Mouse (Mus musculus): Measurements from ENCODE around the gene Ly6g5c. TPM values are rescaled to one million over a fixed set of nuclear protein-coding genes. Genes with fewer than 3 reads are reported as not detected.

Ly6g5c gene
- polyA plus RNA-seq, 1 experiment from 2014 or later = not detected

DNA sequence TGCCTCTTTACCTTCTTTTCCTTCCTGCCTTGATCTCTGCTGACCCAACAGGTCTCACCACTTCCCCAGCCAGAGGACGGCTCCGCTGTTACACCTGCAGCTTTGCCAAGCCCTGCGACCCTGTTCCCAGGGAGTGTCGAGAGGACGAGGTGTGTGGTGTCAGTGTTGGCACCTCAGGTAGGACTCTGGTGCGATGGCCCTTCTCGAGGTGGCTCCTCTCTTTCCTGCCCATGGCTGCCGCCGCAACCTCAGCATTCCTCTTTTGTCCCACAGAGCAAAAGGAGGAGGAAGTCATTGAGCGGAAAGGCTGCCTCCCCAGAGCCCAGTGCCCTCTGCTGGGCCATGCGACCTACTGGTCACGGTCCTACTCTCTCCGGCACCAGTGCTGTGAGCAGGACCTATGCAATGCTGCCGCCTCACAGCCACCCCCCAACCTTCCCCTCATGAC is 30.3 kb upstream of the Ly6g5c start, which contains the start of gene Ly6g6d:
Gene Ly6g6d, minus strand, starts transcription at position 280 of the 448 bp plus-strand sequence.
- ATAC-seq (ENCODE audit: insufficient read depth, low FRiP score, low TSS enrichment) (no peak), DNase-seq (ENCODE audit: low spot score) (peak; percentile 51)
- Histone ChIP-seq H3K27ac (ENCODE audit: low read depth, low read length) (no peak within 1 kb of the TSS), H3K9ac (ENCODE audit: low read length) (peak within 1 kb of the TSS; percentile 57), H3K4me3 (ENCODE audit: low read depth, low read length) (peak within 1 kb of the TSS; percentile 9), H3K36me3 (ENCODE audit: control insufficient read depth, insufficient read depth, low read length) (no peaks in the 10 kb centered on the region), H3K4me2 (ENCODE audit: low read depth) (peak within 1 kb of the TSS; percentile 42), H3K27me3 (ENCODE audit: control insufficient read depth, insufficient read depth, low read length) (no peaks in the 10 kb centered on the region), H3K9me3 (ENCODE audit: control insufficient read depth, low read length) (no peaks in the 10 kb centered on the region), H3K4me1 (ENCODE audit: control insufficient read depth, insufficient read depth, low read length) (peaks cover 9% of the 10 kb centered on the region)
- 10% methylated on average over 14 of the region's 14 CpGs for WGBS

DNA sequence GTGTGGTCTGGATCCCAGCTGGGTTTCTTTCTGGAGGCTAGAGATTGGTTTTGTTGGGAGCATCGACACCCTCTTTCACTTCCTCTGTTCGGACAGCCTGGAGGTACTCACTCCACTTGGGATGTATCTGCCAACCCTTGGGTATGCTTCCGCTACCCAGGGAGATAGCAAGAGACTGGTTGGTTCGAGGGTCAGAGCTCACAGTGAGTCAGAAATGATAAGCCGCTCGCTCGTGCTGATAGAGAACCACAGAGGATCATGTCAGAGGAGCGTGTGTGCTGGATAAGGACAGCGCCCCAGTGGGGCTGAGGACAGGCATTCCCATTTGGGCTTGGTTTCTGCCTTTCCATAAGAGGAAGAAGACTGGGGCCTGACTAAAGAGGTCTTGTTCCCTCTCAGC is 28.3 kb upstream of the Ly6g5c start:
- Histone ChIP-seq H3K27ac (ENCODE audit: low read depth, low read length) (no peak overlapping the region), H3K4me2 (ENCODE audit: low read depth) (no peak overlapping the region), H3K27me3 (ENCODE audit: control insufficient read depth, insufficient read depth, low read length) (no peaks in the 10 kb centered on the region), H3K4me1 (ENCODE audit: control insufficient read depth, insufficient read depth, low read length) (peaks cover 9% of the 10 kb centered on the region), H3K9me3 (ENCODE audit: control insufficient read depth, low read length) (no peaks in the 10 kb centered on the region), H3K4me3 (ENCODE audit: low read depth, low read length) (no peak overlapping the region), H3K36me3 (ENCODE audit: control insufficient read depth, insufficient read depth, low read length) (no peaks in the 10 kb centered on the region), H3K9ac (ENCODE audit: low read length) (no peak overlapping the region)
- WGBS = 75% methylated on average over 9 of the region's 9 CpGs
- ATAC-seq (ENCODE audit: insufficient read depth, low FRiP score, low TSS enrichment) (no peak), DNase-seq (ENCODE audit: low spot score) (no peak)

DNA sequence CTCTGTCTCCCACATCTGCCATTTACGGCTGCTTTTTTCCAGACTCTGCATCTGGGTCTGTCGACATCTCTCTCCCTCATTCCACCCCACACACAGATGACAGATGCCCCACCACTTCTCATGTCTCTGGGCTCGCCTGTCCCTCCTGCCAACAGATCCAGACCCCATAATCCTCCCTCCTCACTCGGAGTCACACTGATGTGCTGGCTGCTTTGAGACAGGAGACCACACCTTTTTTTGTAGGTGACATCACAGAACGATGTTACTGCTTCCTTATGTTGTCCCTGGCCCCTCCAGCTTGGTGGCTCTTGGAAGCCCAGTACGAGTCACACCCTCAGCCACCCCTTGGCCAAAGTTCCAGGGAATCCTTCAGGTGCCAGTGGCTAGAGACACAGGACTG is 27.8 kb upstream of the Ly6g5c start:
- no peak overlapping the region for H3K9ac ChIP-seq (ENCODE audit: low read length)
- no peaks in the 10 kb centered on the region for H3K36me3 ChIP-seq (ENCODE audit: control insufficient read depth, insufficient read depth, low read length)
- no peak overlapping the region for H3K4me3 ChIP-seq (ENCODE audit: low read depth, low read length)
- DNase-seq (ENCODE audit: low spot score) = no peak
- no peak overlapping the region for H3K4me2 ChIP-seq (ENCODE audit: low read depth)
- no peaks in the 10 kb centered on the region for H3K9me3 ChIP-seq (ENCODE audit: control insufficient read depth, low read length)
- 62% methylated on average over 6 of the region's 6 CpGs for WGBS
- no peak overlapping the region for H3K27ac ChIP-seq (ENCODE audit: low read depth, low read length)
- peaks cover 9% of the 10 kb centered on the region for H3K4me1 ChIP-seq (ENCODE audit: control insufficient read depth, insufficient read depth, low read length)
- H3K27me3 ChIP-seq (ENCODE audit: control insufficient read depth, insufficient read depth, low read length) = no peaks in the 10 kb centered on the region
- ATAC-seq (ENCODE audit: insufficient read depth, low FRiP score, low TSS enrichment) = no peak

DNA sequence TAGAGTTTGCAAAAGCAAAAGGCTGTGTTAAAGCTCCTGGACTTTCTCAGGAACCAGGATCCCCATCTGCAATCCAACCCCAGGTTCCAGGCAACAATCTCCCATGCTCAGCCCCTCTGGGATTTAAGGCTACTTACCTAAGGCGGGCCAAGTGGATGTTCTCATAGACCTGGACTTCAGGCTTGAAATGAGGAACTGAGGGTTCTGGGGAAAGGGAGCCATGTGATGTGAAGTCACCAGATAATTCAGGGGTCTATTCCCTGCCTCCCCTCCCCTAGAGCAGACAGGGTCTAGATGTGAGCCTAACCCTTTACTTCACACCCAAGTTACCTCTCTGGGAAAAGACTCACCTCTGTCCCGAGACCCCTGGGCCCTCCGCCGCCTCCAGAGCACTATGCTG is 27.4 kb upstream of the Ly6g5c start:
- H3K27ac ChIP-seq (ENCODE audit: low read depth, low read length) = no peak overlapping the region
- no peaks in the 10 kb centered on the region for H3K27me3 ChIP-seq (ENCODE audit: control insufficient read depth, insufficient read depth, low read length)
- DNase-seq (ENCODE audit: low spot score) (no peak), ATAC-seq (ENCODE audit: insufficient read depth, low FRiP score, low TSS enrichment) (no peak)
- H3K4me1 ChIP-seq (ENCODE audit: control insufficient read depth, insufficient read depth, low read length) = peaks cover 9% of the 10 kb centered on the region
- no peak overlapping the region for H3K9ac ChIP-seq (ENCODE audit: low read length)
- WGBS = 80% methylated on average over 4 of the region's 4 CpGs
- no peaks in the 10 kb centered on the region for H3K9me3 ChIP-seq (ENCODE audit: control insufficient read depth, low read length)
- H3K36me3 ChIP-seq (ENCODE audit: control insufficient read depth, insufficient read depth, low read length) = no peaks in the 10 kb centered on the region
- H3K4me3 ChIP-seq (ENCODE audit: low read depth, low read length) = no peak overlapping the region
- H3K4me2 ChIP-seq (ENCODE audit: low read depth) = no peak overlapping the region

DNA sequence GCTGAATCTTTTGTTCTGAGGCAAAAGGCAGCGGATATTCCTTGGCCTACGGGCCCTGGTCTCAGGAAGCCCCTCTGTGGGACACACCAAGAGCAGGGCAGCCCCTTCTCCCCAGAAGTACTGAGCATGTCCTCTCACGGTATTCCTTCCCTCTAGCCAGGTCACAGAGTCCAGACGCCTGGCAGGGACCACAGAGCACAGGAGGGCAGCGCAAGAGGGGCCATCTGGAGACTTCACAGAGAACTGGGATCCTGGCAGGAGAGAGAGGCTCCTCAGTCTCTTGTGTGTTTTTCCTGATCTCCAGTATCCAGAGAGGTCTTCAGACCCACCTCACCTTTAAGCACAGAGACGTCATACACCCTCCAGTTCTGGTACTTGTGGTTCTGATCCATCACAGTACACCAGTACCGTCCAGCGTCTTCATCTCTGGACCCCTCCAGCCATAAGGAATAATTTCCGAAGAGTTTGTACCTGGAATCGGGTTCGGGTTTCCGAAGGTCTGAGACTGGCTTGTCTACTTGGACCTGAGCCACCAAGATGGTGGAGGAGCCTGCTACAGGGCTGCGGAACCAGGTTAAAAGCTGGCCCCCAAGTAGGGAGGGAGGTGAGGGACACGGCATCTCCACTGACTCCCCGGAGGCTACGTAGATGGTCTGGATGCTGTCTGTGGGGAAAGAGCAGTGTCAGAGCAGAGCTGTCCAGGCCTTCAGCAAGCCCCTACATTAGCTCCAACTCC is 25.1 kb upstream of the Ly6g5c start:
- 89% methylated on average over 16 of the region's 16 CpGs for WGBS
- no peaks in the 10 kb centered on the region for H3K9me3 ChIP-seq (ENCODE audit: control insufficient read depth, low read length)
- H3K9ac ChIP-seq (ENCODE audit: low read length) = no peak overlapping the region
- H3K4me1 ChIP-seq (ENCODE audit: control insufficient read depth, insufficient read depth, low read length) = 0 out of 2 replicates have a peak, but pooled peaks cover under 1% of the 10 kb centered on the region
- DNase-seq (ENCODE audit: low spot score) (no peak), ATAC-seq (ENCODE audit: insufficient read depth, low FRiP score, low TSS enrichment) (no peak)
- no peak overlapping the region for H3K4me2 ChIP-seq (ENCODE audit: low read depth)
- no peaks in the 10 kb centered on the region for H3K36me3 ChIP-seq (ENCODE audit: control insufficient read depth, insufficient read depth, low read length)
- H3K4me3 ChIP-seq (ENCODE audit: low read depth, low read length) = no peak overlapping the region
- no peaks in the 10 kb centered on the region for H3K27me3 ChIP-seq (ENCODE audit: control insufficient read depth, insufficient read depth, low read length)
- H3K27ac ChIP-seq (ENCODE audit: low read depth, low read length) = no peak overlapping the region

DNA sequence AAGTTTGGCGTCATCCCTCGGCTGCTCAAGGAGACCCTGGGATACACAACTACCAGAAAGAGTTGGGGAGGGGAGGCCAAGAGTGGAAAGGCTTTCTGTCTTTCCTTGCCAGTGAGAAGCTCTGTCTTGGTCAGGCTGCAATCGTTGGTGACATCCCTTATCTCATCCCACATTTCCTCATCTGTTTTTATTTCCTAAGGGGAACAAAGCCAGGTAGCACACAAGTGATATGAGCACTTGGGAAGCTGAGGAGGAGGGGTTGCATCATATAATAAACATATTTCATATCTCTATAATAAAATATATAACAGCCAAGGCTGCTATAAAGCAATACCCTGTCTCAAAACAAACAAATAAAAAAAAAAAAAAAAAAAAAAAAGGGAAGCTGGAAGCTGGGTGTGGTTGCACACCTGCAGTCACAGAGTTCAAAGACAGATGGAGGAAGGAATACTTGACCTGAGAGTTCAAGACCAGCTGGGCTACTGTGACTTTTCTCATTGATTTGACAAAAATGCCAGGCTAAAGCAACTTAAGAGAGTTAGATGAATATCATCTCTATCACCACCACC is 24.1 kb upstream of the Ly6g5c start:
- Histone ChIP-seq H3K4me1 (ENCODE audit: control insufficient read depth, insufficient read depth, low read length) (no peaks in the 10 kb centered on the region), H3K27me3 (ENCODE audit: control insufficient read depth, insufficient read depth, low read length) (no peaks in the 10 kb centered on the region), H3K4me2 (ENCODE audit: low read depth) (no peak overlapping the region), H3K9ac (ENCODE audit: low read length) (no peak overlapping the region), H3K36me3 (ENCODE audit: control insufficient read depth, insufficient read depth, low read length) (no peaks in the 10 kb centered on the region), H3K9me3 (ENCODE audit: control insufficient read depth, low read length) (no peaks in the 10 kb centered on the region), H3K4me3 (ENCODE audit: low read depth, low read length) (no peak overlapping the region), H3K27ac (ENCODE audit: low read depth, low read length) (no peak overlapping the region)
- no peak for ATAC-seq (ENCODE audit: insufficient read depth, low FRiP score, low TSS enrichment)
- DNase-seq (ENCODE audit: low spot score) = no peak
- 79% methylated on average over 3 of the region's 3 CpGs for WGBS

DNA sequence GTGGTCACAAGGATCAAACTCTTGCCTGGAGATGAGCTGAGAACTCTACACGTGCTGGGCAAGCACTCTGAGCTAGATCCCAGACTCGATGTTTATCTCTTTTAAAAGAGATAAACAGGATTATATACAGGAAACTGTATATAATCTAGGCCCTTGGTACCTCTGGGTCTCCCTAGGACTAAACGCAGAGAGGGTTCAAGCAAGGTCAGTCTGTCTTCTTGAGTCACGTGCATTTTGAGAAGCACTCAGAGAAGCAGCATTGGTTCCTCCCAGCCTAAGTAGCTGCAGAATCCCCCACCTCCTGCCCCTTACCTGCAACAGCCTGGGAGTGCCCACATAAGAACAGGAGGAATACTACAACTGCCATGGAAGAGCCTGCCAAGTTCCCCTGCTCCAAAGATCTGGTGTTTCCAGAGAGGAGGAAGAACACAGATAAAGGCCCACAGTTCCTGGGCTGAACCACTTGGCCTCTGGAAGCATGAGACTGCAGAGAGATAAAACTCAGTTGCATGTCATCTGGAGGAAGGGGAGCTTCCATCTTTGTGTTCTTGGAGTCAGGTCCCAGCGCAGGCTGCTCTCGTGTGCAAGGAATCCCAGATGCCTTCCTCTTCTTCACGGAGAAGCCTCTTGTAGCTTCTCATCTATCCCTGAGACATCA is 22.7 kb upstream of the Ly6g5c start, which contains the start of gene Ly6g6f:
Gene Ly6g6f, minus strand, starts transcription at position 403 of the 658 bp plus-strand sequence.
- ATAC-seq (ENCODE audit: insufficient read depth, low FRiP score, low TSS enrichment) = no peak
- peaks cover 5% of the 10 kb centered on the region; the same call in 1 of the 2 replicates for H3K4me1 ChIP-seq (ENCODE audit: control insufficient read depth, insufficient read depth, low read length)

DNA sequence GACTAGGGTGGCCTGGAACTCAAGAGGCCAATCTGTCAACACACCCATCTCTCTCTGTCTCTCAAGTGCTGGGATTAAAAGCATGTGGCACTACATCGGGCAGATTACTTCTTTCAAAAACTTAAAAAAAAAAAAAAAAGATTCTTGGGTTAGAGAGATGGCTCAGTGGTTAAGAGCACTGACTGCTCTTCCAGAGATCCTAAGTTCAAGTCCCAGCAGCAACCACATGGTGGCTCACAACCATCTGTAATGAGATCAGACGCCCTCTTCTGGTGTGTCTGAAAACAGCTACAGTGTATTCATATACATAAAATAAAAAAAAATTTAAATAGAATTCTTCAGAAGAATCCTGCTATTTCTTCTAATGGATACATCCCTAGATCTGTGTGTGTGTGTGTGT is 19.9 kb upstream of the Ly6g5c start:
- peaks cover 6% of the 10 kb centered on the region; the same call in 1 of the 2 replicates for H3K4me1 ChIP-seq (ENCODE audit: control insufficient read depth, insufficient read depth, low read length)
- peaks cover 3% of the 10 kb centered on the region; the same call in 1 of the 2 replicates for H3K36me3 ChIP-seq (ENCODE audit: control insufficient read depth, insufficient read depth, low read length)
- no peak for DNase-seq (ENCODE audit: low spot score)
- H3K9me3 ChIP-seq (ENCODE audit: control insufficient read depth, low read length) = no peaks in the 10 kb centered on the region
- no peaks in the 10 kb centered on the region for H3K27me3 ChIP-seq (ENCODE audit: control insufficient read depth, insufficient read depth, low read length)
- no peak overlapping the region for H3K4me2 ChIP-seq (ENCODE audit: low read depth)
- no peak overlapping the region for H3K9ac ChIP-seq (ENCODE audit: low read length)
- WGBS = 50% methylated on average over 2 of the region's 2 CpGs
- no peak for ATAC-seq (ENCODE audit: insufficient read depth, low FRiP score, low TSS enrichment)
- no peak overlapping the region for H3K27ac ChIP-seq (ENCODE audit: low read depth, low read length)
- no peak overlapping the region for H3K4me3 ChIP-seq (ENCODE audit: low read depth, low read length)

More for the DNA sequence above, 22.7 kb upstream of the Ly6g5c start, which contains the start of gene Ly6g6f:
- Histone ChIP-seq H3K9me3 (ENCODE audit: control insufficient read depth, low read length) (no peaks in the 10 kb centered on the region), H3K9ac (ENCODE audit: low read length) (no peak within 1 kb of the TSS), H3K27ac (ENCODE audit: low read depth, low read length) (no peak within 1 kb of the TSS), H3K36me3 (ENCODE audit: control insufficient read depth, insufficient read depth, low read length) (no peaks in the 10 kb centered on the region), H3K4me3 (ENCODE audit: low read depth, low read length) (no peak within 1 kb of the TSS), H3K27me3 (ENCODE audit: control insufficient read depth, insufficient read depth, low read length) (no peaks in the 10 kb centered on the region), H3K4me2 (ENCODE audit: low read depth) (no peak within 1 kb of the TSS)
- DNase-seq (ENCODE audit: low spot score) = no peak
- 84% methylated on average over 7 of the region's 7 CpGs for WGBS

Measured in neural tube, embryonic 11.5 days (tissue).